Mouse (Mus musculus) heart, embryonic 15.5 days (tissue): ENCODE measurements at regions not wholly inside any gene's neighbourhood (a gene's known extent, or its start where the extent isn't known, plus 50 kb on each side); places are given as distances from the start of the nearest gene placed in this dataset.

Experiments
- ATAC-seq: fragments of 200-750 bp; cut with Nextera tagmentation; replicated peaks from 2 replicates; pipeline ENCODE4 v1.8.0; 2017; ENCODE audit warnings: low read depth, moderate TSS enrichment; ENCODE audit not compliant: insufficient number of reproducible peaks, insufficient read depth, low FRiP score
- H3K27ac ChIP-seq: fragments of 300-500 bp; sonication (generic); 2 replicates; pipeline ENCODE4 v1.5.1; 2015; ENCODE audit warnings: mild to moderate bottlenecking, inconsistent platforms
- H3K27me3 ChIP-seq: fragments of 300-500 bp; sonication (generic); 2 replicates; pipeline ENCODE4 v1.6.1; 2015; ENCODE audit warnings: inconsistent platforms
- H3K36me3 ChIP-seq: fragments of 300-500 bp; sonication (generic); 2 replicates; pipeline ENCODE4 v1.6.1; 2015; ENCODE audit warnings: mild to moderate bottlenecking, inconsistent platforms
- H3K4me1 ChIP-seq: fragments of 300-500 bp; sonication (generic); replicated peaks from 2 replicates; pipeline ENCODE4 v1.6.1; 2015; ENCODE audit warnings: inconsistent platforms
- H3K4me2 ChIP-seq: fragments of 300-500 bp; sonication (generic); 2 replicates; pipeline ENCODE4 v1.6.1; 2015; ENCODE audit warnings: inconsistent platforms, mild to moderate bottlenecking, moderate library complexity
- H3K4me3 ChIP-seq: fragments of 300-500 bp; sonication (generic); 2 replicates; pipeline ENCODE4 v1.5.1; 2015; ENCODE audit warnings: mild to moderate bottlenecking, inconsistent platforms
- H3K9ac ChIP-seq: fragments of 300-500 bp; sonication (generic); 2 replicates; pipeline ENCODE4 v1.6.1; 2015; ENCODE audit warnings: mild to moderate bottlenecking, inconsistent platforms
- H3K9me3 ChIP-seq: fragments of 300-500 bp; sonication (generic); replicated peaks from 2 replicates; pipeline ENCODE4 v1.6.1; 2016; ENCODE audit warnings: inconsistent platforms
- WGBS: fragments of 180-500 bp; shearing (Covaris S2); methylation state at CpG from one replicate; pipeline ENCODE4 v1.1.7; 2015; ENCODE audit warnings: mixed read lengths; 5-methylcytosine and 5-hydroxymethylcytosine counted together

GRCm38 (mm10) chr10:25068301-25068700 is 141.0 kb upstream of the Arg1 start:
- Histone ChIP-seq H3K4me1 (peaks cover 10% of the 10 kb centered on the region), H3K27ac (peak overlapping the region; percentile 39; the same call in 1 of the 2 replicates), H3K9me3 (0 out of 2 replicates have a peak, but pooled peaks cover 4% of the 10 kb centered on the region), H3K4me3 (no peak overlapping the region), H3K36me3 (no peaks in the 10 kb centered on the region), H3K27me3 (no peaks in the 10 kb centered on the region), H3K4me2 (no peak overlapping the region), H3K9ac (no peak overlapping the region; the same call in 1 of the 2 replicates)
- no peak for ATAC-seq
- WGBS: 29% methylated on average over 8 of the region's 8 CpGs

GRCm38 (mm10) chr10:25064701-25065362 is 137.5 kb upstream of the Arg1 start:
- Histone ChIP-seq H3K27me3 (no peaks in the 10 kb centered on the region), H3K9ac (no peak overlapping the region), H3K27ac (no peak overlapping the region), H3K36me3 (no peaks in the 10 kb centered on the region), H3K9me3 (0 out of 2 replicates have a peak, but pooled peaks cover 4% of the 10 kb centered on the region), H3K4me2 (no peak overlapping the region), H3K4me3 (no peak overlapping the region), H3K4me1 (peaks cover 19% of the 10 kb centered on the region)
- no peak for ATAC-seq
- 74% methylated on average over 6 of the region's 6 CpGs for WGBS

- Histone ChIP-seq H3K4me1 (peaks cover 13% of the 10 kb centered on the region), H3K27ac (peak overlapping the region; percentile 28; the same call in 1 of the 2 replicates), H3K9me3 (0 out of 2 replicates have a peak, but pooled peaks cover 4% of the 10 kb centered on the region), H3K36me3 (no peaks in the 10 kb centered on the region), H3K9ac (no peak overlapping the region), H3K4me3 (no peak overlapping the region), H3K4me2 (0 out of 2 replicates have a peak overlapping the region, but pooled peaks have one; percentile 3), H3K27me3 (no peaks in the 10 kb centered on the region)
- ATAC-seq: 0 out of 2 replicates have a peak, but pooled peaks have one; percentile 53
- WGBS: 10% methylated on average over 13 of the region's 13 CpGs
These were observed 134.2 kb upstream of the Arg1 start for GRCm38 (mm10) chr10:25061402-25062055.

- Histone ChIP-seq H3K27me3 (no peaks in the 10 kb centered on the region), H3K4me2 (no peak overlapping the region), H3K27ac (no peak overlapping the region), H3K36me3 (no peaks in the 10 kb centered on the region), H3K4me1 (peaks cover 9% of the 10 kb centered on the region; the same call in 1 of the 2 replicates), H3K9me3 (no peaks in the 10 kb centered on the region), H3K9ac (no peak overlapping the region), H3K4me3 (no peak overlapping the region)
- no peak for ATAC-seq
- 80% methylated on average over 11 of the region's 11 CpGs for WGBS
These were observed 131.4 kb upstream of the Arg1 start for GRCm38 (mm10) chr10:25058694-25059093.

GRCm38 (mm10) chr10:25051998-25052397 is 124.7 kb upstream of the Arg1 start:
- Histone ChIP-seq H3K9ac (no peak overlapping the region), H3K36me3 (no peaks in the 10 kb centered on the region)

GRCm38 (mm10) chr10:25051368-25051874 is 124.1 kb upstream of the Arg1 start:
- no peaks in the 10 kb centered on the region for H3K9me3 ChIP-seq
- no peaks in the 10 kb centered on the region for H3K36me3 ChIP-seq
- 72% methylated on average over 5 of the region's 5 CpGs for WGBS
- no peak overlapping the region for H3K27ac ChIP-seq
- no peak overlapping the region for H3K9ac ChIP-seq
- H3K4me3 ChIP-seq: no peak overlapping the region
- H3K4me1 ChIP-seq: no peaks in the 10 kb centered on the region
- no peak overlapping the region for H3K4me2 ChIP-seq
- H3K27me3 ChIP-seq: no peaks in the 10 kb centered on the region
- no peak for ATAC-seq

More at GRCm38 (mm10) chr10:25051998-25052397, 124.7 kb upstream of the Arg1 start:
- Histone ChIP-seq H3K9me3 (no peaks in the 10 kb centered on the region), H3K4me1 (no peaks in the 10 kb centered on the region), H3K4me2 (no peak overlapping the region), H3K27ac (no peak overlapping the region), H3K27me3 (no peaks in the 10 kb centered on the region), H3K4me3 (no peak overlapping the region)
- no peak for ATAC-seq
- WGBS: 62% methylated on average over 3 of the region's 3 CpGs

- no peaks in the 10 kb centered on the region for H3K36me3 ChIP-seq
- H3K27ac ChIP-seq: no peak overlapping the region
- no peaks in the 10 kb centered on the region for H3K27me3 ChIP-seq
- H3K4me3 ChIP-seq: no peak overlapping the region
- no peak overlapping the region for H3K4me2 ChIP-seq
- no peaks in the 10 kb centered on the region for H3K9me3 ChIP-seq
- no peak for ATAC-seq
- H3K4me1 ChIP-seq: no peaks in the 10 kb centered on the region
- H3K9ac ChIP-seq: no peak overlapping the region
- whole genome bisulfite sequencing: 73% methylated on average over 4 of the region's 4 CpGs
These were observed 113.9 kb upstream of the Arg1 start for GRCm38 (mm10) chr10:25041221-25041620.

- Histone ChIP-seq H3K4me2 (no peak overlapping the region), H3K27ac (no peak overlapping the region), H3K4me3 (no peak overlapping the region), H3K36me3 (no peaks in the 10 kb centered on the region), H3K9me3 (no peaks in the 10 kb centered on the region), H3K9ac (no peak overlapping the region), H3K4me1 (no peaks in the 10 kb centered on the region), H3K27me3 (no peaks in the 10 kb centered on the region)
- ATAC-seq: no peak
- WGBS: 88% methylated on average over 3 of the region's 3 CpGs
These were observed 112.6 kb upstream of the Arg1 start for GRCm38 (mm10) chr10:25039926-25040325.

GRCm38 (mm10) chr10:25036928-25037327 is 109.6 kb upstream of the Arg1 start:
- Histone ChIP-seq H3K4me1 (no peaks in the 10 kb centered on the region), H3K27ac (no peak overlapping the region), H3K36me3 (no peaks in the 10 kb centered on the region), H3K9ac (no peak overlapping the region), H3K4me2 (no peak overlapping the region), H3K4me3 (no peak overlapping the region), H3K9me3 (no peaks in the 10 kb centered on the region), H3K27me3 (no peaks in the 10 kb centered on the region)
- WGBS: 88% methylated on average over 3 of the region's 3 CpGs
- no peak for ATAC-seq

- Histone ChIP-seq H3K36me3 (no peaks in the 10 kb centered on the region), H3K4me1 (no peaks in the 10 kb centered on the region), H3K27me3 (no peaks in the 10 kb centered on the region), H3K4me2 (no peak overlapping the region), H3K9ac (no peak overlapping the region), H3K4me3 (no peak overlapping the region), H3K27ac (no peak overlapping the region), H3K9me3 (no peaks in the 10 kb centered on the region)
- WGBS: 77% methylated on average over 6 of the region's 6 CpGs
- no peak for ATAC-seq
These were observed 108.1 kb upstream of the Arg1 start for GRCm38 (mm10) chr10:25035363-25035762.

- no peaks in the 10 kb centered on the region for H3K36me3 ChIP-seq
These were observed 105.3 kb upstream of the Arg1 start for GRCm38 (mm10) chr10:25032625-25033024.

More at GRCm38 (mm10) chr10:25032625-25033024, 105.3 kb upstream of the Arg1 start:
- no peaks in the 10 kb centered on the region for H3K27me3 ChIP-seq
- 72% methylated on average over 1 of the region's 1 CpGs for WGBS
- no peaks in the 10 kb centered on the region for H3K4me1 ChIP-seq
- no peak overlapping the region for H3K9ac ChIP-seq
- H3K9me3 ChIP-seq: no peaks in the 10 kb centered on the region
- ATAC-seq: no peak
- H3K4me3 ChIP-seq: no peak overlapping the region
- H3K27ac ChIP-seq: no peak overlapping the region
- H3K4me2 ChIP-seq: no peak overlapping the region
